13 mouse cellular contexts compared by ENCODE assay signal in genomic region chr6:17769972-17770644, GRCm38 (mm10).
A peak's percentile ranks its signal among the peaks of the same experiment; 100 is the strongest.
DNase-seq lines count a peak whose midpoint lies in the region; ATAC-seq and TF ChIP-seq lines count a peak whose summit lies in the region.
"Had no signal": no experiment of that assay in that cellular context is flagged by ENCODE, and none has a peak within 500 bp of the region (broad histone marks: within the 10 kb centered on the region; RNA-seq: fewer than 3 reads in every experiment).

No protein-coding gene starts in this region.

- no peaks in the 10 kb centered on the region for H3K36me3 ChIP-seq in midbrain, embryonic 13.5 days
- H3K36me3 ChIP-seq in midbrain, embryonic 11.5 days (ENCODE audit: control insufficient read depth, insufficient read depth, low read length), result no peaks in the 10 kb centered on the region
- no peaks in the 10 kb centered on the region for H3K36me3 ChIP-seq in liver, embryonic 14.5 days (replicated peaks; ENCODE audit: control insufficient read depth, insufficient read depth, low read depth)

- H3K27me3 ChIP-seq in midbrain, embryonic 13.5 days, result no peaks in the 10 kb centered on the region
- H3K27me3 ChIP-seq in midbrain, embryonic 11.5 days (ENCODE audit: control insufficient read depth, insufficient read depth, low read length), result no peaks in the 10 kb centered on the region
- no peaks in the 10 kb centered on the region for H3K27me3 ChIP-seq in liver, embryonic 14.5 days (ENCODE audit: control insufficient read depth, insufficient read depth, low read length)

- 74% methylated on average over 9 of the region's 9 CpGs for WGBS in midbrain, embryonic 13.5 days
- 81% methylated on average over 9 of the region's 9 CpGs for WGBS in midbrain, embryonic 11.5 days
- WGBS in liver, embryonic 14.5 days (ENCODE audit: insufficient replicate concordance), result 67% methylated on average over 9 of the region's 9 CpGs

- no peak for TF ChIP-seq EP300 in liver, embryonic 14.5 days (IDR thresholded peaks at IDR 0.05; ENCODE audit: low read depth)

- peak; percentile 16 for DNase-seq in embryo, embryonic 10.5 days (ENCODE audit: low spot score)
- DNase-seq in embryo, embryonic 10 days (ENCODE audit: low spot score), result no peak
- no peak for DNase-seq in midbrain, embryonic 11.5 days (ENCODE audit: low spot score, missing footprints)
- no peak for DNase-seq in liver, embryonic 14.5 days (ENCODE audit: low read depth in 3 of 3, low spot score in 3 of 3)
- no peak for DNase-seq in cerebellum, adult 18-20 months
- no peak for DNase-seq in thymus, postnatal 14 days
- DNase-seq in gastrocnemius, postnatal 25 days, result no peak
- DNase-seq: adrenal gland, postnatal 10 days; cerebellum, postnatal 25 days; kidney, adult 18-20 months; layer of hippocampus, postnatal 36 days; lung, postnatal 10 days had no signal

- peak overlapping the region; percentile 26 for H3K4me2 ChIP-seq in midbrain, embryonic 13.5 days (replicated peaks)
- H3K4me2 ChIP-seq in midbrain, embryonic 11.5 days, result no peak overlapping the region
- H3K4me2 ChIP-seq in liver, embryonic 14.5 days (ENCODE audit: low read depth), result peak overlapping the region; percentile 38

- peak overlapping the region; percentile 25; the same call in 1 of the 2 replicates for H3K27ac ChIP-seq in midbrain, embryonic 13.5 days
- H3K27ac ChIP-seq in midbrain, embryonic 11.5 days (ENCODE audit: low read depth, low read length), result no peak overlapping the region
- peak overlapping the region; percentile 72 for H3K27ac ChIP-seq in liver, embryonic 14.5 days

- H3K9ac ChIP-seq in midbrain, embryonic 13.5 days (replicated peaks), result no peak overlapping the region
- H3K9ac ChIP-seq in midbrain, embryonic 11.5 days (ENCODE audit: low read length), result no peak overlapping the region
- no peak overlapping the region for H3K9ac ChIP-seq in liver, embryonic 14.5 days (replicated peaks)

- no peak overlapping the region for H3K4me3 ChIP-seq in midbrain, embryonic 13.5 days (replicated peaks)
- H3K4me3 ChIP-seq in midbrain, embryonic 11.5 days (ENCODE audit: low read depth, low read length), result no peak overlapping the region
- H3K4me3 ChIP-seq in liver, embryonic 14.5 days (ENCODE audit: insufficient read depth in 1 of 2, low read depth in 2 of 2, low read length in 2 of 2), result no peak overlapping the region

- ATAC-seq in midbrain, embryonic 13.5 days, result peak; percentile 62; the same call in 1 of the 2 replicates
- no peak for ATAC-seq in midbrain, embryonic 11.5 days (ENCODE audit: low FRiP score)
- ATAC-seq in liver, embryonic 14.5 days (ENCODE audit: insufficient read depth), result peak; percentile 51

- no peaks in the 10 kb centered on the region for H3K9me3 ChIP-seq in midbrain, embryonic 13.5 days
- H3K9me3 ChIP-seq in midbrain, embryonic 11.5 days (ENCODE audit: control insufficient read depth, low read length), result no peaks in the 10 kb centered on the region
- no peaks in the 10 kb centered on the region for H3K9me3 ChIP-seq in liver, embryonic 14.5 days (ENCODE audit: control insufficient read depth, low read length)

- no peak for TF ChIP-seq CTCF in liver, embryonic 14.5 days (IDR thresholded peaks at IDR 0.05; ENCODE audit: low read depth)

- peaks cover 34% of the 10 kb centered on the region for H3K4me1 ChIP-seq in midbrain, embryonic 13.5 days (replicated peaks)
- H3K4me1 ChIP-seq in midbrain, embryonic 11.5 days (ENCODE audit: control insufficient read depth, insufficient read depth, low read length), result peaks cover 2% of the 10 kb centered on the region; the same call in 1 of the 2 replicates
- H3K4me1 ChIP-seq in liver, embryonic 14.5 days (replicated peaks; ENCODE audit: control insufficient read depth in 2 of 2, insufficient read depth in 2 of 2, low read length in 1 of 2), result peaks cover 12 to 31% of the 10 kb centered on the region in 2 experiments
